Mouse (Mus musculus): ENCODE data around the gene Fam222b. TPM values are rescaled to one million over a fixed set of nuclear protein-coding genes. Genes with fewer than 3 reads are reported as not detected.
"Not testable (repeated sequence)": the region's sequence is repeated elsewhere in the genome, so short reads cannot be mapped to it uniquely, and the experiment has no call there.

Fam222b gene
- 18.1 and 19.1 TPM in 2 replicates for total RNA-seq (2021)
- long read RNA-seq, experiment 1, transcript Fam222b-201 (3 exons, 3,258 nt): minor isoform, 7 of 20 reads
- long read RNA-seq, experiment 1, transcript Fam222b-202 (3 exons, 2,473 nt): major isoform, 8 of 20 reads
- long read RNA-seq, experiment 1, partial matches to known transcripts: 0 of 20 reads
- long read RNA-seq, experiment 1, other reads (novel, unspliced or antisense): 5 of 20 reads
- long read RNA-seq, experiment 2, partial matches to known transcripts: 0 of 9 reads
- long read RNA-seq, experiment 2, other reads (novel, unspliced or antisense): 2 of 9 reads

GRCm38 (mm10) chr11:78094504-78095143 lies at the start of gene Fam222b:
TSS of gene Fam222b (plus strand) at chr11:78094660.
- peak; percentile 98 for DNase-seq

GRCm38 (mm10) chr11:78044758-78045251 lies 49.7 kb upstream of the Fam222b start:
- DNase-seq: peak; percentile 93

GRCm38 (mm10) chr11:78048637-78049036 lies 45.8 kb upstream of the Fam222b start:
- DNase-seq: not testable (repeated sequence)

GRCm38 (mm10) chr11:78053078-78053477 lies 41.4 kb upstream of the Fam222b start:
- no peak for DNase-seq

GRCm38 (mm10) chr11:78056946-78057345 lies 37.5 kb upstream of the Fam222b start:
- DNase-seq: no peak

GRCm38 (mm10) chr11:78059833-78060757 lies 34.4 kb upstream of the Fam222b start:
- peak; percentile 93 for DNase-seq

- no peak for DNase-seq
Measured at GRCm38 (mm10) chr11:78062563-78062962, 31.9 kb upstream of the Fam222b start.

- DNase-seq: no peak
Measured at GRCm38 (mm10) chr11:78065906-78066305, 28.6 kb upstream of the Fam222b start.

- no peak for DNase-seq
Measured at GRCm38 (mm10) chr11:78066641-78067040, 27.8 kb upstream of the Fam222b start.

- no peak for DNase-seq
Measured at GRCm38 (mm10) chr11:78067566-78067965, 26.9 kb upstream of the Fam222b start.

- DNase-seq: no peak
Measured at GRCm38 (mm10) chr11:78069130-78069529, 25.3 kb upstream of the Fam222b start.

- DNase-seq: no peak
Measured at GRCm38 (mm10) chr11:78069646-78070045, 24.8 kb upstream of the Fam222b start.

- DNase-seq: no peak
Measured at GRCm38 (mm10) chr11:78071938-78072337, 22.5 kb upstream of the Fam222b start.

- no peak for DNase-seq
Measured at GRCm38 (mm10) chr11:78072425-78073130, 21.9 kb upstream of the Fam222b start.

GRCm38 (mm10) chr11:78073577-78074276 lies 20.7 kb upstream of the Fam222b start:
- DNase-seq: no peak

- no peak for DNase-seq
Measured at GRCm38 (mm10) chr11:78074277-78074652, 20.2 kb upstream of the Fam222b start.

- DNase-seq: no peak
Measured at GRCm38 (mm10) chr11:78074666-78075065, 19.8 kb upstream of the Fam222b start.

GRCm38 (mm10) chr11:78079961-78080921 lies 14.2 kb upstream of the Fam222b start, which contains the start of gene Eral1:
TSS of gene Eral1 (minus strand) at chr11:78080383.
- DNase-seq: peak; percentile 92

GRCm38 (mm10) chr11:78083595-78083994 lies 10.9 kb upstream of the Fam222b start:
- DNase-seq: no peak

- no peak for DNase-seq
Measured at GRCm38 (mm10) chr11:78086925-78087479, 7.5 kb upstream of the Fam222b start.
